In the genomic region with DNA sequence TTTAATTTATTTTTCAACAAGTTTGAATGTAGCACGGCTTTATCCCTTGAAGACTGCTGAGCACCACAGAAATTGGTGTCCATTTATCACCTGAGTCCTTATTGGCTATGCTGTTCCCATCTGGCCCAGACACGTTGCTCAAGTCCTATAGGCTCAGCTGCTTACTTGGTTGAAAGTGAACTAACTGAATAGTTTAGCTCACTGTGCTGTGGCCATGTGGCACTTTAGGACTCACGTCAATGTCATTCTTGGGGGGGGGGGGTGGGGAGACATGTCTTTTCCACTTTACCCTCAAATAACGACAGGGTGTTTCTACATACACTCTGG, we compare ENCODE assay signal across 23 mouse cellular contexts.
DNase-seq lines count a peak whose midpoint lies in the region; ATAC-seq lines count a peak whose summit lies in the region.
"Had no signal": no experiment of that assay in that cellular context is flagged by ENCODE, and none has a peak within 500 bp of the region (broad histone marks: within the 10 kb centered on the region; RNA-seq: fewer than 3 reads in every experiment).

No protein-coding gene starts in this region.

- no peak overlapping the region for H3K4me2 ChIP-seq in hindbrain, embryonic 12.5 days (replicated peaks)
- no peak overlapping the region for H3K4me2 ChIP-seq in midbrain, embryonic 16.5 days (ENCODE audit: low read length)
- no peak overlapping the region for H3K4me2 ChIP-seq in midbrain, embryonic 11.5 days
- no peak overlapping the region for H3K4me2 ChIP-seq in hindbrain, embryonic 14.5 days (replicated peaks)
- H3K4me2 ChIP-seq: forebrain, embryonic 15.5 days; heart, embryonic 13.5 days had no signal

- 51% methylated on average over 4 of the region's 4 CpGs for WGBS in hindbrain, embryonic 12.5 days
- WGBS in hindbrain, embryonic 10.5 days: 71% methylated on average over 4 of the region's 4 CpGs
- 62% methylated on average over 4 of the region's 4 CpGs for WGBS in midbrain, embryonic 16.5 days
- 75% methylated on average over 4 of the region's 4 CpGs for WGBS in midbrain, embryonic 11.5 days
- WGBS in hindbrain, embryonic 14.5 days: 52% methylated on average over 4 of the region's 4 CpGs

- H3K27ac ChIP-seq in hindbrain, embryonic 12.5 days: no peak overlapping the region
- H3K27ac ChIP-seq in hindbrain, embryonic 10.5 days: no peak overlapping the region
- no peak overlapping the region for H3K27ac ChIP-seq in midbrain, embryonic 16.5 days (ENCODE audit: low read length)
- H3K27ac ChIP-seq in midbrain, embryonic 11.5 days (ENCODE audit: low read depth, low read length): no peak overlapping the region
- no peak overlapping the region for H3K27ac ChIP-seq in hindbrain, embryonic 14.5 days
- H3K27ac ChIP-seq: forebrain, embryonic 10.5 days; forebrain, embryonic 15.5 days; heart, embryonic 10.5 days; heart, embryonic 13.5 days had no signal

- no peaks in the 10 kb centered on the region for H3K4me1 ChIP-seq in hindbrain, embryonic 12.5 days
- H3K4me1 ChIP-seq in hindbrain, embryonic 10.5 days (replicated peaks): no peaks in the 10 kb centered on the region
- no peaks in the 10 kb centered on the region for H3K4me1 ChIP-seq in midbrain, embryonic 16.5 days (ENCODE audit: control insufficient read depth, insufficient read depth, low read length)
- H3K4me1 ChIP-seq in midbrain, embryonic 11.5 days (ENCODE audit: control insufficient read depth, insufficient read depth, low read length): no peaks in the 10 kb centered on the region
- H3K4me1 ChIP-seq in hindbrain, embryonic 14.5 days (replicated peaks; ENCODE audit: control insufficient read depth, insufficient read depth, low read length): no peaks in the 10 kb centered on the region; the same call in 1 of the 2 replicates
- H3K4me1 ChIP-seq: forebrain, embryonic 10.5 days; forebrain, embryonic 15.5 days; heart, embryonic 10.5 days; heart, embryonic 13.5 days had no signal

- no peaks in the 10 kb centered on the region for H3K36me3 ChIP-seq in hindbrain, embryonic 12.5 days
- H3K36me3 ChIP-seq in hindbrain, embryonic 10.5 days: no peaks in the 10 kb centered on the region
- no peaks in the 10 kb centered on the region for H3K36me3 ChIP-seq in midbrain, embryonic 16.5 days (ENCODE audit: control insufficient read depth, insufficient read depth, low read length)
- H3K36me3 ChIP-seq in midbrain, embryonic 11.5 days (ENCODE audit: control insufficient read depth, insufficient read depth, low read length): no peaks in the 10 kb centered on the region
- no peaks in the 10 kb centered on the region for H3K36me3 ChIP-seq in hindbrain, embryonic 14.5 days (replicated peaks; ENCODE audit: control insufficient read depth, insufficient read depth)
- H3K36me3 ChIP-seq: forebrain, embryonic 10.5 days; forebrain, embryonic 15.5 days; heart, embryonic 10.5 days; heart, embryonic 13.5 days had no signal

- no peaks in the 10 kb centered on the region for H3K27me3 ChIP-seq in hindbrain, embryonic 12.5 days
- H3K27me3 ChIP-seq in hindbrain, embryonic 10.5 days (ENCODE audit: insufficient read depth, poor library complexity, severe bottlenecking): no peaks in the 10 kb centered on the region
- no peaks in the 10 kb centered on the region for H3K27me3 ChIP-seq in midbrain, embryonic 16.5 days (ENCODE audit: control insufficient read depth, insufficient read depth, low read depth, low read length)
- H3K27me3 ChIP-seq in midbrain, embryonic 11.5 days (ENCODE audit: control insufficient read depth, insufficient read depth, low read length): no peaks in the 10 kb centered on the region
- no peaks in the 10 kb centered on the region for H3K27me3 ChIP-seq in hindbrain, embryonic 14.5 days (ENCODE audit: control insufficient read depth, insufficient read depth, low read length)
- H3K27me3 ChIP-seq: forebrain, embryonic 15.5 days; heart, embryonic 13.5 days had no signal

- no peaks in the 10 kb centered on the region for H3K9me3 ChIP-seq in hindbrain, embryonic 12.5 days (replicated peaks)
- no peaks in the 10 kb centered on the region for H3K9me3 ChIP-seq in hindbrain, embryonic 10.5 days
- H3K9me3 ChIP-seq in midbrain, embryonic 16.5 days (replicated peaks; ENCODE audit: control insufficient read depth, low read length, poor library complexity, severe bottlenecking): no peaks in the 10 kb centered on the region
- no peaks in the 10 kb centered on the region for H3K9me3 ChIP-seq in midbrain, embryonic 11.5 days (ENCODE audit: control insufficient read depth, low read length)
- no peaks in the 10 kb centered on the region for H3K9me3 ChIP-seq in hindbrain, embryonic 14.5 days (ENCODE audit: control insufficient read depth, low read length)
- H3K9me3 ChIP-seq: forebrain, embryonic 10.5 days; forebrain, embryonic 15.5 days; heart, embryonic 10.5 days; heart, embryonic 13.5 days had no signal

- H3K4me3 ChIP-seq in hindbrain, embryonic 12.5 days: no peak overlapping the region
- no peak overlapping the region for H3K4me3 ChIP-seq in hindbrain, embryonic 10.5 days
- no peak overlapping the region for H3K4me3 ChIP-seq in midbrain, embryonic 16.5 days (ENCODE audit: low read depth, low read length)
- H3K4me3 ChIP-seq in midbrain, embryonic 11.5 days (ENCODE audit: low read depth, low read length): no peak overlapping the region
- no peak overlapping the region for H3K4me3 ChIP-seq in hindbrain, embryonic 14.5 days (replicated peaks; ENCODE audit: low read length)
- H3K4me3 ChIP-seq: forebrain, embryonic 10.5 days; forebrain, embryonic 15.5 days; heart, embryonic 10.5 days; heart, embryonic 13.5 days had no signal

- H3K9ac ChIP-seq in hindbrain, embryonic 12.5 days: no peak overlapping the region
- H3K9ac ChIP-seq in midbrain, embryonic 16.5 days (ENCODE audit: low read depth, low read length): no peak overlapping the region
- no peak overlapping the region for H3K9ac ChIP-seq in midbrain, embryonic 11.5 days (ENCODE audit: low read length)
- H3K9ac ChIP-seq in hindbrain, embryonic 14.5 days: no peak overlapping the region
- H3K9ac ChIP-seq: forebrain, embryonic 15.5 days; heart, embryonic 13.5 days had no signal

- ATAC-seq in hindbrain, embryonic 12.5 days (ENCODE audit: low FRiP score): 0 out of 2 replicates have a peak, but pooled peaks have one; percentile 35
- ATAC-seq in midbrain, embryonic 16.5 days: 0 out of 2 replicates have a peak, but pooled peaks have one; percentile 25
- ATAC-seq in midbrain, embryonic 11.5 days (ENCODE audit: low FRiP score): no peak
- peak; percentile 64; the same call in 1 of the 2 replicates for ATAC-seq in hindbrain, embryonic 14.5 days (ENCODE audit: low FRiP score)
- ATAC-seq: activated CD4-positive, CD25-positive, alpha-beta regulatory T cell, adult 4 months; CD4-positive, CD25-positive, alpha-beta regulatory T cell, adult 4 months; forebrain, embryonic 15.5 days; inflammation-experienced regulatory T-cells, adult 6 months had no signal

- no peak for DNase-seq in hindbrain, embryonic 10.5 days (ENCODE audit: low spot score)
- no peak for DNase-seq in midbrain, embryonic 11.5 days (ENCODE audit: low spot score, missing footprints)
- DNase-seq in hindbrain, embryonic 14.5 days (ENCODE audit: low spot score): no peak
- DNase-seq in cerebellum, postnatal 14 days: no peak
- no peak for DNase-seq in ovary, adult 18-20 months (ENCODE audit: low spot score)
- DNase-seq: adrenal gland, adult 8-10 months; adrenal gland, postnatal 25 days; cerebellum, adult 11-12 months; cerebellum, adult 8-10 months; cerebellum, postnatal 10 days; gastrocnemius, postnatal 25 days; heart, adult 18-20 months; heart, postnatal 14 days; kidney, adult 18-20 months had no signal
